Mouse (Mus musculus): ENCODE measurements at regions not wholly inside any gene's neighbourhood (a gene's known extent, or its start where the extent isn't known, plus 50 kb on each side); places are given as distances from the start of the nearest gene placed in this dataset.
"Not testable (repeated sequence)": the region's sequence is repeated elsewhere in the genome, so short reads cannot be mapped to it uniquely, and the experiment has no call there.

GRCm38 (mm10) chr5:104576991-104577390 lies 68.8 kb downstream of the BC005561 start:
- DNase-seq (ENCODE audit: low spot score): not testable (repeated sequence)

- peak; percentile 16 for DNase-seq (ENCODE audit: low spot score)
Observed at GRCm38 (mm10) chr5:104582368-104582767, 74.2 kb downstream of the BC005561 start.

GRCm38 (mm10) chr5:104609177-104609576 lies 101.0 kb downstream of the BC005561 start:
- no peak for DNase-seq (ENCODE audit: low spot score)

Measured in adipocyte (in vitro differentiated cells).